In genomic region chr9:123554599-123554998, GRCm38 (mm10) we compare ENCODE assay signal across 15 mouse cellular contexts. TPM values are rescaled to one million over a fixed set of nuclear protein-coding genes. Genes with fewer than 3 reads are reported as not detected.
A peak's percentile ranks its signal among the peaks of the same experiment; 100 is the strongest.
DNase-seq lines count a peak whose midpoint lies in the region; ATAC-seq and TF ChIP-seq lines count a peak whose summit lies in the region.
"Had no signal": no experiment of that assay in that cellular context is flagged by ENCODE, and none has a peak within 500 bp of the region (broad histone marks: within the 10 kb centered on the region; RNA-seq: fewer than 3 reads in every experiment).

No protein-coding gene starts in this region.

- H3K36me3 ChIP-seq in hindbrain, postnatal 0 days (ENCODE audit: insufficient read depth, low read length): peaks cover 30% of the 10 kb centered on the region
- H3K36me3 ChIP-seq in hindbrain, embryonic 16.5 days (ENCODE audit: control insufficient read depth, insufficient read depth, low read length): peaks cover 30% of the 10 kb centered on the region

- no peak for TF ChIP-seq POLR2A in olfactory bulb, adult 2 months (IDR thresholded peaks at IDR 0.05; ENCODE audit: insufficient read depth, low read depth, low read length)

- no peaks in the 10 kb centered on the region for H3K27me3 ChIP-seq in hindbrain, postnatal 0 days (ENCODE audit: insufficient read depth, low read length)
- no peaks in the 10 kb centered on the region for H3K27me3 ChIP-seq in hindbrain, embryonic 16.5 days (replicated peaks; ENCODE audit: control insufficient read depth, insufficient read depth, low read length)
- H3K27me3 ChIP-seq: heart, embryonic 13.5 days; lung, embryonic 15.5 days; megakaryocyte, embryonic 14.5 days had no signal

- WGBS in hindbrain, postnatal 0 days: 22% methylated on average over 3 of the region's 3 CpGs
- 9% methylated on average over 3 of the region's 3 CpGs for WGBS in hindbrain, embryonic 16.5 days
- 18% methylated on average over 3 of the region's 3 CpGs for WGBS in olfactory bulb, adult 2 months

- DNase-seq in hindbrain, postnatal 0 days (ENCODE audit: low spot score): peak; percentile 8
- DNase-seq in ZHBTc4 (ENCODE audit: low read depth, low spot score): peak; percentile 91
- DNase-seq in embryo, embryonic 9.5 days (ENCODE audit: extremely low spot score): peak; percentile 37
- no peak for DNase-seq in adrenal gland, postnatal 14 days
- no peak for DNase-seq in heart, adult 11 months
- DNase-seq: adrenal gland, postnatal 25 days; gastrocnemius, postnatal 25 days; thymus, postnatal 25 days had no signal

- H3K9me3 ChIP-seq in hindbrain, postnatal 0 days (ENCODE audit: low read length): no peaks in the 10 kb centered on the region
- no peaks in the 10 kb centered on the region for H3K9me3 ChIP-seq in hindbrain, embryonic 16.5 days (ENCODE audit: control insufficient read depth, low read length)
- H3K9me3 ChIP-seq: heart, embryonic 13.5 days; lung, embryonic 15.5 days; megakaryocyte, embryonic 14.5 days had no signal

- no peak for ATAC-seq in hindbrain, postnatal 0 days
- no peak for ATAC-seq in hindbrain, embryonic 16.5 days

- H3K4me1 ChIP-seq in hindbrain, postnatal 0 days (ENCODE audit: insufficient read depth, low read length): no peaks in the 10 kb centered on the region
- H3K4me1 ChIP-seq in hindbrain, embryonic 16.5 days (ENCODE audit: control insufficient read depth, insufficient read depth, low read depth, low read length): no peaks in the 10 kb centered on the region
- peaks cover 3% of the 10 kb centered on the region for H3K4me1 ChIP-seq in olfactory bulb, adult 2 months (ENCODE audit: control insufficient read depth, insufficient read depth, low read length)
- H3K4me1 ChIP-seq: lung, embryonic 15.5 days; megakaryocyte, embryonic 14.5 days had no signal

- H3K9ac ChIP-seq in hindbrain, postnatal 0 days (replicated peaks; ENCODE audit: low read length): no peak overlapping the region
- H3K9ac ChIP-seq in hindbrain, embryonic 16.5 days (ENCODE audit: low read depth, low read length): no peak overlapping the region
- H3K9ac ChIP-seq: heart, embryonic 13.5 days; lung, embryonic 15.5 days had no signal

- TF ChIP-seq CTCF in hindbrain, postnatal 0 days (IDR thresholded peaks at IDR 0.05; ENCODE audit: low read depth): no peak
- no peak for TF ChIP-seq CTCF in olfactory bulb, adult 2 months (IDR thresholded peaks at IDR 0.05; ENCODE audit: insufficient read depth, low read depth, low read length)

- no peak overlapping the region for H3K4me3 ChIP-seq in hindbrain, postnatal 0 days (ENCODE audit: low read length)
- no peak overlapping the region for H3K4me3 ChIP-seq in hindbrain, embryonic 16.5 days (ENCODE audit: low read length)
- H3K4me3 ChIP-seq in olfactory bulb, adult 2 months (ENCODE audit: insufficient read depth, low read depth, low read length): no peak overlapping the region
- H3K4me3 ChIP-seq: heart, embryonic 13.5 days; layer of hippocampus, adult 2 months; lung, embryonic 15.5 days; megakaryocyte, embryonic 14.5 days; myocyte had no signal

- no peak overlapping the region for H3K27ac ChIP-seq in hindbrain, postnatal 0 days
- no peak overlapping the region for H3K27ac ChIP-seq in hindbrain, embryonic 16.5 days (ENCODE audit: low read depth, low read length)
- 0 out of 2 replicates have a peak overlapping the region, but pooled peaks have one; percentile 23 for H3K27ac ChIP-seq in olfactory bulb, adult 2 months (ENCODE audit: insufficient read depth, low read depth, low read length)
- H3K27ac ChIP-seq: heart, embryonic 13.5 days; layer of hippocampus, adult 2 months; lung, embryonic 15.5 days had no signal

- no peak overlapping the region for H3K4me2 ChIP-seq in hindbrain, postnatal 0 days (ENCODE audit: low read depth, low read length)
- no peak overlapping the region for H3K4me2 ChIP-seq in hindbrain, embryonic 16.5 days (ENCODE audit: low read length)
- H3K4me2 ChIP-seq: heart, embryonic 13.5 days; lung, embryonic 15.5 days had no signal

RNA-seq across cellular contexts. Expression of gene Sacm1l, which starts 25.0 kb away (rescaled TPM):
- 24.8 and 32.2 TPM in 2 replicates for total RNA-seq in hindbrain, postnatal 0 days (2014; rRNA removed)
- 37.1 and 39.7 TPM in 2 replicates for polyA plus RNA-seq in hindbrain, postnatal 0 days (2015; fragmentation: Nextera tagmentation; extraction: Ambion mirVana)
- 57.8 and 58.5 TPM in 2 replicates for polyA plus RNA-seq in hindbrain, embryonic 16.5 days (2015; fragmentation: Nextera tagmentation; extraction: Ambion mirVana)
- polyA plus RNA-seq in olfactory bulb, adult 2 months (2012; ENCODE audit: insufficient read depth, insufficient read length, low replicate concordance, missing spikeins): not detected in 2 replicates
- 112 and 125 TPM in 2 replicates for total RNA-seq in adrenal gland, postnatal 14 days (2021)

Comparison
In these comparisons a context has a peak if more than half of its experiments do, and no peak if none do; other contexts are left out.
1. DNase-seq: peak in hindbrain, postnatal 0 days (single experiment), ZHBTc4 (single experiment) and embryo, embryonic 9.5 days (single experiment); none in adrenal gland, postnatal 14 days (single experiment) and heart, adult 11 months (single experiment).